Mouse (Mus musculus) brain, embryonic 14.5 days (tissue): Measurements from ENCODE around the gene Dach1. TPM values are rescaled to one million over a fixed set of nuclear protein-coding genes. Genes with fewer than 3 reads are reported as not detected.
A peak's percentile ranks its signal among the peaks of the same experiment; 100 is the strongest.

Source experiments
- DNase-seq: peaks from one replicate; pipeline ENCODE4 v3.0.0-alpha.2; 2011; ENCODE audit warnings: low read depth
- CTCF ChIP-seq: fragments of 200-500 bp; IDR thresholded peaks from 2 replicates; pipeline ENCODE4 v1.5.1; 2012; ENCODE audit warnings: inconsistent platforms, mild to moderate bottlenecking, moderate library complexity, borderline replicate concordance; ENCODE audit not compliant: insufficient read depth, insufficient read length; ENCODE audit errors: extremely low read depth
- POLR2A ChIP-seq: fragments of 200-500 bp; IDR thresholded peaks from 2 replicates; pipeline ENCODE4 v1.6.1; 2012; ENCODE audit warnings: mild to moderate bottlenecking, inconsistent platforms, borderline replicate concordance; ENCODE audit not compliant: poor library complexity, insufficient read depth, insufficient read length, severe bottlenecking; ENCODE audit errors: extremely low read depth
- polyA plus RNA-seq: library from polyadenylated mRNA; depleted of rRNA; stranded (reverse); fragments of >200 nt; gene quantifications from 2 replicates; pipeline ENCODE4 v1.2.3, GENCODE M21; 2012

Gene Dach1
- polyA plus RNA-seq, 1 experiment: 23.1 TPM

GRCm38 (mm10) chr14:98155725-98156392, 13.7 kb downstream of the Dach1 start:
- peak; percentile 54 for DNase-seq
- TF ChIP-seq CTCF (no peak), POLR2A (no peak)

GRCm38 (mm10) chr14:98154832-98155422, 14.6 kb downstream of the Dach1 start:
- TF ChIP-seq CTCF (no peak), POLR2A (no peak)
- DNase-seq: peak; percentile 59

DNA sequence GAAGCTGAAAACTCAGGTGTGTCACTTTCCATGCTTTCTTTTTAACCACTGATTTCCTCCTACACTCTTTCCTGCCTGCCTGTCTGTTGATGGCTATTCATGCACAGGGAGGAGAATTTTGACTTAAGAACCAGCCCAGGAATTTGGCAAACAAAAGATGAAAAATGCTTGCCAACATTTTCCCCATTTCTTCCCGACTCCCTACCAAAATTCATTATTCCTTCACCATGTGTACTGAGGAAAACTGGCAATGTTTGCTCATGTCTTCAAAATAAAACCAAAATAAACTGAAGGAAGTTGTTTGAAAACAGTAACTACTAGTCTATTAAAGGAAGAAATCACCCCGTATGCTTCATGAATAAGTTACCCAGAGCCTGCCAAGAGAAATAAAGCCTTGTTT, 27.8 kb downstream of the Dach1 start:
- DNase-seq: peak; percentile 49

GRCm38 (mm10) chr14:98138873-98139665, 30.5 kb downstream of the Dach1 start:
- no peak for DNase-seq
- TF ChIP-seq POLR2A (no peak), CTCF (no peak)

More for the DNA sequence above, 27.8 kb downstream of the Dach1 start:
- no peak for TF ChIP-seq CTCF
- TF ChIP-seq POLR2A: no peak

GRCm38 (mm10) chr14:98134546-98134945, 35.0 kb downstream of the Dach1 start:
- DNase-seq: peak; percentile 85
- no peak for TF ChIP-seq CTCF
- no peak for TF ChIP-seq POLR2A

DNA sequence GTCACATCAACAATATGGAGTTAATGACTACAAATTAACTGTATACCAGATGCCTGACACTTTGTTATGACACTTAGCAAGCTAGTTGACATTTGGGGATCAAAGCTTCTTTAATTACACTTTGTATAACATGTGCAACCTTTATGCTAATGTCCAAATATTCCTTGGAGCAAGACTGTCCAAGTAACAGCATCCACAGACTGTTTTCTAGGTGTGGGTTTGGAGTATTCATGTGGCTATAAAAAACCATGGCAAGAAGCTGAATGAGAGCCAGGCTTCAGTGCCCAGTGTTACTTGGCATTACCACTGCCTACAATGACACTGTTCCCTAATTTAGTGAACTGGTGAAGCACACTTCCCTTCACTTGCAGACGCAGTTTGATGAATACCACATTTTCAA, 46.5 kb downstream of the Dach1 start:
- DNase-seq: peak; percentile 91
- TF ChIP-seq POLR2A (no peak), CTCF (no peak)

DNA sequence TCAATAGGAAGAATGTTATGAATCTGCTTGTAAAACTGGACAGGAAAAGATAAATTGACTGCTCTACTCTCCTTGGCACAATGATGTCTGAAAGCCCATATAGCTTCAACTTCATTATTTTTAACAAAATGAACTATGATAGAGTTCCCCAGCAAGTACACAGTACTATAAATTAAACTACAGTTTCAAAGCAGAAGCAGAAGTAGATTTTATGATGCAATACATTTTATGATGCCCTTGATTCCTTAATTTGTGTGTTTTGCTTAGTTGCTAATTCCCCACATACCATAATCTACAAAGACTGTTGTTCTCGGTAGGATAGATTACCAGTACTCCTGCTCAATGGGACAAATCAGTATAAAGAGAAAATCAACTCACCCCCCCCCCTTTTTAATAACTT, 52.9 kb downstream of the Dach1 start:
- TF ChIP-seq POLR2A (no peak), CTCF (no peak)
- DNase-seq: no peak

- no peak for DNase-seq
- no peak for TF ChIP-seq CTCF
- no peak for TF ChIP-seq POLR2A
Measured at GRCm38 (mm10) chr14:98113106-98113505, 56.5 kb downstream of the Dach1 start.

DNA sequence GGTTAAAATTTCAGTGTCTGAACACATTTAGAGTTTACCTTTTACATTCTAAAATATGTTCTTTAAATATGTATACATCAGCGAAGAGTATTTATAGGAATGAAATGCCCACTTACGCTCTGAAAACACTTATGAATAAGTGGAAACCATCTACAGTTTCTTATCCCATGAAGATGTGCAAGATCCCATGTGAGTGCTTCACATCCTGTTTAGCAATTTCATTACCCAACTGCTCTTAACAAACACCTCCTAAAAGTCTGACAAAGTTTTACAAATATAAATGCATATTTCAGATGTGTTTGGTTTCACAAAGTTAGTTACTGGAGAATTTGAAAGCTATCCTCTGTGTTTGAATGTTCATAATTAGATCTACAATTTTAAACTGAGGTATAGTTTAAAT, 59.6 kb downstream of the Dach1 start:
- no peak for DNase-seq
- TF ChIP-seq POLR2A: no peak
- no peak for TF ChIP-seq CTCF

- peak; percentile 96 for DNase-seq
- TF ChIP-seq CTCF (no peak), POLR2A (no peak)
Measured at GRCm38 (mm10) chr14:98108764-98109163, 60.8 kb downstream of the Dach1 start.

GRCm38 (mm10) chr14:98106208-98106607, 63.4 kb downstream of the Dach1 start:
- TF ChIP-seq CTCF (no peak), POLR2A (no peak)
- peak; percentile 64 for DNase-seq
